Mouse (Mus musculus) A20 (cell line): ENCODE data around the gene Zim1.

Experiments used
- DNase-seq: peaks from one replicate; pipeline ENCODE4 v3.0.0-alpha.2; 2011; ENCODE audit warnings: low read depth, low spot score

Gene Zim1

GRCm38 (mm10) chr7:6651221-6651620, 45.0 kb downstream of the Zim1 start:
- no peak for DNase-seq

DNA sequence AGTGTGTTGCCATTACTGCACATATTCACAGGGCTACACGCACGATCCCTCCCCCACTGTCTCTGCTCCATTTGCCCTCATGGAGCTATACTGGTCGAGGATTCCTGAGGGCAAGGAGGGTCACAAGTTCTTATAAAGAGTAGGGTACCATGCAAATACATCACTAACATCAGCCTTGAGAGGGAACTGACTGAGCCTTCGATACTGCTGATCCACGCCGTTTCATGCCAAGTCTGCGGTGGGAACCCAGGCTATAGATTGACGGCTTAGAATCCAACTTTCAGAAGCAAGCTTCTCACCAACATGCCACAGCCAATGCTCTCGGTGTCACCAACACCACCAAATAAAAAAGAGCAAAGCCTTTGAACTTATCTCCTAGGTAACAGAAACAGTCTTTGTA, 45.7 kb downstream of the Zim1 start:
- DNase-seq: no peak

DNA sequence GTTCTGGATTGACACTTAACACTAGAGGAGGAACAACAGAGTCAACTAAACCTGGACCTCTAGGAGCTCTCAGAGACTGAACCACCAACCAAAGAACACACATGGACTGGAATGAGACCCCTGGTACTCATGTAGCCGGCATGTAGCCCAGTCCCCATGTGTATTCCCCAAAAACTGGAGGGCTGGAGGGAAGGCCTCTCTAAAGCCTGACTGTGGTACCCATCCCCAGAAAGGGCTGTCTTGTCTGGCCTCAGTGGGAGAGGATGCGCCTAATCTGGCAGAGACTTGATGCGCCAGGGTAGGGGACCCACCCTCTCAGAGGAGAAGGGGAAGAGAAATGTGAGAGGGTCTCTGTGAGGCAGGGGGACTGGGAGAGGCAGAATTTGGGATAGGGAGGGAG, 50.4 kb downstream of the Zim1 start:
- DNase-seq: no peak

GRCm38 (mm10) chr7:6638076-6638475, 58.2 kb downstream of the Zim1 start:
- no peak for DNase-seq

DNA sequence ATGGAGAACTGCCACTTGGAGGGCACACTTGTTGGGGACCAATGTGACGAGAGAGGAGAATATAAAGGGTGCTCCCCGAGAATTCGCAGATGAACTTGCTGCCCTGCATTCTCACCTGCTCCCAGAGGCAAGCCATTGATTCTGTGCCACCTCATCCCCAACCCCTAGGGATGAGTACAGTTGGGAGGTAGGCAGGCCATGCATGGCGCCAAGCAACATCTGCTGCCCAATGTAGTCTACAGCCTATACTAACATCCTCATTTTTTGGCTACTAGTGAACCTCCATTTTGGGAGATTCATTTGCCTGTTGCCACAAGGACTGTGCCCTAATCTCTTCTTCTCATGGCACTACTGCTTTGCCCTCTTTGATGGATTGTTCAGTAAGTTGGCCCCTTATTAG, 59.5 kb downstream of the Zim1 start:
- no peak for DNase-seq

GRCm38 (mm10) chr7:6635831-6636230, 60.4 kb downstream of the Zim1 start:
- DNase-seq: no peak
